Mouse (Mus musculus) hindbrain, embryonic 13.5 days (tissue): Measurements from ENCODE around the gene Olfr573-ps1. TPM values are rescaled to one million over a fixed set of nuclear protein-coding genes. Genes with fewer than 3 reads are reported as not detected.

ENCODE experiments used
- ATAC-seq: fragments of 200-750 bp; cut with Nextera tagmentation; 2 replicates; pipeline ENCODE4 v1.8.0; 2017; ENCODE audit warnings: moderate TSS enrichment; ENCODE audit not compliant: low FRiP score
- H3K27ac ChIP-seq: fragments of 300-500 bp; sonication (generic); 2 replicates; pipeline ENCODE4 v1.5.1; 2015; ENCODE audit warnings: inconsistent platforms, mild to moderate bottlenecking, moderate library complexity
- H3K27me3 ChIP-seq: fragments of 300-500 bp; sonication (generic); 2 replicates; pipeline ENCODE4 v1.6.1; 2015; ENCODE audit warnings: mild to moderate bottlenecking, inconsistent platforms
- H3K36me3 ChIP-seq: fragments of 300-500 bp; sonication (generic); 2 replicates; pipeline ENCODE4 v1.6.1; 2015; ENCODE audit warnings: mild to moderate bottlenecking, inconsistent platforms
- H3K4me1 ChIP-seq: fragments of 300-500 bp; sonication (generic); replicated peaks from 2 replicates; pipeline ENCODE4 v1.6.1; 2015; ENCODE audit warnings: inconsistent platforms
- H3K4me2 ChIP-seq: fragments of 300-500 bp; sonication (generic); 2 replicates; pipeline ENCODE4 v1.6.1; 2015; ENCODE audit warnings: inconsistent platforms, mild to moderate bottlenecking, moderate library complexity
- H3K4me3 ChIP-seq: fragments of 300-500 bp; sonication (generic); 2 replicates; pipeline ENCODE4 v1.5.1; 2015; ENCODE audit warnings: mild to moderate bottlenecking, inconsistent platforms
- H3K9ac ChIP-seq: fragments of 300-500 bp; sonication (generic); 2 replicates; pipeline ENCODE4 v1.6.1; 2015; ENCODE audit warnings: mild to moderate bottlenecking, inconsistent platforms
- H3K9me3 ChIP-seq: fragments of 300-500 bp; sonication (generic); 2 replicates; pipeline ENCODE4 v1.6.1; 2016; ENCODE audit warnings: inconsistent platforms
- WGBS: fragments of 180-500 bp; shearing (Covaris S2); methylation state at CpG from one replicate; pipeline ENCODE4 v1.1.7; 2015; 5-methylcytosine and 5-hydroxymethylcytosine counted together
- polyA plus RNA-seq: library from polyadenylated mRNA; unstranded; fragments of >200 nt; fragmentation: Nextera tagmentation; extraction: Ambion mirVana; gene quantifications from 2 replicates; pipeline ENCODE4 v1.2.1, GENCODE M21; 2015

The Olfr573-ps1 gene
- not detected in 2 replicates for polyA plus RNA-seq

DNA sequence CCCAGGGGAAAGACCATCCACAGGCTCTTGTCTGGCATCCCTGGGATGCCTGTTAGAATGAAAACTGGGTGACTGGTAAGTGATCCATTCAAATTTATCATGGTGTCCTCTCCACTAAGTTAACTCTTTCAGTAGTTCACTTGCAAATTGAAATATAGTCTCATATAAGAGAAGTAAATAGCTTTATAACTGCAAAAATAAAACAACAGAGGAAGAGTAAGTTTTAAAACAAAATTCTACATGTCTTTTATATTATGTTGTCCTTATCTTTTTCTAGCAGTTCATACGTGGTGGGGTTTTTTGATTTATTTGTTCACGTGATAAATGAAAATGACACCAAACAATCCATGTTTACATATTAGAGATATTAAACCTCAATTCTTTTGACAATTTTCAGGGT lies at the start of gene Olfr573-ps1:
Gene Olfr573-ps1 (minus strand): TSS at position 101 of the 400 bp plus-strand sequence.
- H3K4me1 ChIP-seq: no peaks in the 10 kb centered on the region
- H3K27ac ChIP-seq: no peak within 1 kb of the TSS
- H3K9ac ChIP-seq: no peak within 1 kb of the TSS
- no peaks in the 10 kb centered on the region for H3K36me3 ChIP-seq
- no peak within 1 kb of the TSS for H3K4me2 ChIP-seq
- H3K27me3 ChIP-seq: no peaks in the 10 kb centered on the region
- ATAC-seq: no peak
- H3K4me3 ChIP-seq: no peak within 1 kb of the TSS
- 94% methylated on average over 2 of the region's 2 CpGs for WGBS
- H3K9me3 ChIP-seq: no peaks in the 10 kb centered on the region

DNA sequence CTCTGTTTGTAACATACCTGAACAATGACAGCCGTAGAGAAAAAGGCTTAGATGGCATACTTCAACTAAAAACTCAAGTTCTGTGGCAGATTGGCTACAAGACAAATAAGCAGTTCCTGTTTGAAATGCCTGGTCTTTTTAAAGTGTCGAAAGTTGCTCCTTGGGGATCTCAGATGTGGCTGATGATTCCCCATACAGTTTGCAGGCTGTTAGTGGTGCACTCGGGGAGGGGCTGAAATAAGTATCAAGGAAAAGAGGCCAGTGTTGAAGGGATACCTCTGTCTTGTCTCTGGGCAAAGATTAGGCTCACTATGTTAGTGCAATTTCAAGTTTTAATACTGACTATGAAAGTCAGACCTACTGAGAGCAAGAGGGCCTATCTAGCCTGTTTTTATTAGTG lies 46.8 kb upstream of the Olfr573-ps1 start, which contains the start of gene Olfr578:
Gene Olfr578 (minus strand): TSS at position 101 of the 400 bp plus-strand sequence.
- no peak for ATAC-seq
- Histone ChIP-seq H3K36me3 (no peaks in the 10 kb centered on the region), H3K4me3 (no peak within 1 kb of the TSS), H3K4me2 (no peak within 1 kb of the TSS), H3K9ac (no peak within 1 kb of the TSS), H3K9me3 (no peaks in the 10 kb centered on the region), H3K27ac (no peak within 1 kb of the TSS), H3K27me3 (no peaks in the 10 kb centered on the region), H3K4me1 (no peaks in the 10 kb centered on the region)
- WGBS: 80% methylated on average over 3 of the region's 3 CpGs

DNA sequence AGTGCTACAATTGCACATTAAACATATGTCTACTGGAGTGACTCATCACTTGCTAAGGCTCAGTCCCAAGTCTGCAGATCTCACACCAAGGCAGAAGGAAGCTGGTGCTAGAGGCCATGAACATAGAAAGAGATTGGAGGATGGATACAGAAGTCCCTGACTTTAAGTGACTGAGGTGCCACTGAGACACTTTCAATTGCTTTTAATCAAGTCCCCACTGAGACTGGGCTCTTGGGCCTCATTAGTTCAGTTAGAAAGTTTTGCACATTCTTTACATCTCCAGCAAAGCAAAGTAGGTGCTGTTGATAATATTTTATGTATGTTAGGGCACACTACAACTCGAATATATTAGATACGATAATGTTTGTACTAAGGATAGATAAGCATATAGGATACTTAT lies 33.5 kb upstream of the Olfr573-ps1 start, which contains the start of gene Olfr577:
Gene Olfr577 (minus strand): TSS at position 101 of the 400 bp plus-strand sequence.
- Histone ChIP-seq H3K9me3 (no peaks in the 10 kb centered on the region), H3K27me3 (no peaks in the 10 kb centered on the region), H3K4me2 (no peak within 1 kb of the TSS), H3K36me3 (no peaks in the 10 kb centered on the region), H3K4me3 (no peak within 1 kb of the TSS), H3K9ac (no peak within 1 kb of the TSS), H3K4me1 (no peaks in the 10 kb centered on the region), H3K27ac (no peak within 1 kb of the TSS)
- WGBS: 85% methylated on average over 2 of the region's 2 CpGs
- ATAC-seq: no peak

DNA sequence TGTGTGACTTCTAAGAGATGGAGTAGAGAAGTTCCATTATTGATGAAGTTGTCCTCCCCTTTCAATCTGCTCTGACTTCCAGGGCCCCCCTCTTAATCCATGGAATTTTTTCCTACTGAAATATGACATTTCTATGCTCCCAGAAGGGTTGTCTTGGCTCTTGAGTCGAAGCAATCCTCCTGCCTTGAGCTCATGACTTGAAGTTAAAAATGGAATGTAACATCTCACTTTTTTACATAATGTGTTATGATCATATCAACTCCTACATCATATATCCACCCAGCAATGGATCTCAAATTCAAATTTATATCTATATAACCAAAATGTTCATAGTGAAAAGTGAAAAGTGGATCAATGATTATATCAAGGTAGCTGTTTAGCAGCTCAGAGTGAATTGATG lies 32.0 kb upstream of the Olfr573-ps1 start:
- H3K36me3 ChIP-seq: no peaks in the 10 kb centered on the region

DNA sequence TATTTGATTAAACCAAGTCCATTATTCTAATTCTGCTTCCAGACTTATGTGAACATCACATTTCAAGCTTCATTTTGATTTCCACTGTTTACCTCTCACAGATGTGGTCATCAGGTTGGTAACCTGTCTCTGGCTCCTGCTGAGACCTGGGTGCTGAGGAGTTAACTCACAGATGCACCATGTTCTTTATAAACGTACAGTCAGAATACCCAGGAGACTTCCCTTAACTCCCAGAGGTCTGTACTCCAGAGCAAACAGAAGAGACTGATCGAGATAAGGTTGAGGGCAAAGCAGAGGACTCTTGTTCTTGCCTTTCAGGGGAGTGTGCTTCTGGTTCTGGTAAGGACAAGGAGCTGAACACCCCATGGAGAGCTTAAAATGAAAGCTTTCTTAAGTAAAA lies 20.0 kb upstream of the Olfr573-ps1 start, which contains the start of gene Olfr576:
Gene Olfr576 (plus strand): TSS at position 301 of the 400 bp plus-strand sequence.
- no peak within 1 kb of the TSS for H3K4me3 ChIP-seq
- no peaks in the 10 kb centered on the region for H3K36me3 ChIP-seq
- no peak within 1 kb of the TSS for H3K9ac ChIP-seq
- no peaks in the 10 kb centered on the region for H3K27me3 ChIP-seq
- ATAC-seq: no peak
- no peak within 1 kb of the TSS for H3K27ac ChIP-seq
- H3K4me2 ChIP-seq: no peak within 1 kb of the TSS
- WGBS: 65% methylated on average over 2 of the region's 2 CpGs
- no peaks in the 10 kb centered on the region for H3K9me3 ChIP-seq
- H3K4me1 ChIP-seq: no peaks in the 10 kb centered on the region

More for the DNA sequence above, 32.0 kb upstream of the Olfr573-ps1 start:
- H3K27me3 ChIP-seq: no peaks in the 10 kb centered on the region
- no peaks in the 10 kb centered on the region for H3K4me1 ChIP-seq
- 46% methylated on average over 1 of the region's 1 CpGs for WGBS
- H3K9ac ChIP-seq: no peak overlapping the region
- ATAC-seq: no peak
- no peak overlapping the region for H3K27ac ChIP-seq
- no peak overlapping the region for H3K4me2 ChIP-seq
- H3K4me3 ChIP-seq: no peak overlapping the region
- H3K9me3 ChIP-seq: no peaks in the 10 kb centered on the region

DNA sequence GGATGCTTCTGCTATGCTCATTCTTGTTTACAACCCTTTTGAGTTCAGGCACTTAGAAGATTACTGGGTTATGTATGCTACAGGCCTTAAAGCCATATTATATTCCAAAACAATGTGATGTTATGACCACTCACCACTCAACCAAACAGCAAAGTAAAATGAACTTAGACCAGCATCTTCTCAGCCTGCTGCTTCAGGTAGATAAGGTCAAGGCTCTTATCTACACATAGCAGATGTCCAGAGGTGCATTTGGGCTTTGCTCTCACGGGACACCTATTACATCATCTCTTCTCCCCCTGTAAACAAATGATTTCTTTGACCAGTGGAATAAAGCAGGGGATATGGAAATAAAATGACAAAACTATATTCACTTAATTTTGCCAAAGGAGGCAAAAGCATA lies 16.2 kb upstream of the Olfr573-ps1 start, which contains the start of gene Olfr575:
Gene Olfr575 (minus strand): TSS at position 183 of the 400 bp plus-strand sequence.
- Histone ChIP-seq H3K36me3 (no peaks in the 10 kb centered on the region), H3K9me3 (no peaks in the 10 kb centered on the region), H3K4me3 (no peak within 1 kb of the TSS), H3K4me2 (no peak within 1 kb of the TSS), H3K27ac (no peak within 1 kb of the TSS), H3K27me3 (no peaks in the 10 kb centered on the region), H3K4me1 (no peaks in the 10 kb centered on the region), H3K9ac (no peak within 1 kb of the TSS)
- ATAC-seq: no peak
- WGBS: 78% methylated on average over 1 of the region's 1 CpGs

DNA sequence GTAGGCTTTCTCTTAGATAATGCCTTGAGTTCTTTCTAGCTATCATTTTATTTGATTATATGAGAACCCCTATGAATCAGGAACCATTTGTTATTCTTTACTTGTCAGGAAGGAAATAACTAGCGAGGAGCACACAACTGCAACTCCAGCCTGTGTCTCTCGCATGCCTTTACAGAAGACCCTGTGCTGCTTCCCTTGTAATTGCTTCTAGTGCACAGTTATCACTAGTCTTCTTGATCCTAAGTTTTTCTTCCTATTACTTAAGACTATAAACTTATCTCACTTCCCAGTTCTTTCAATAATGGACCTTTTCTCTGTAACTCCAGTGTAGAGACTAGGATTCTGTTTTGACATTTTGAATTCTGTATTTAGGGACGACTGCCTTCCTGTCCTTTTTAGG lies 15.8 kb upstream of the Olfr573-ps1 start:
- Histone ChIP-seq H3K9ac (no peak overlapping the region), H3K27me3 (no peaks in the 10 kb centered on the region), H3K4me3 (no peak overlapping the region), H3K4me2 (no peak overlapping the region), H3K9me3 (no peaks in the 10 kb centered on the region), H3K27ac (no peak overlapping the region), H3K4me1 (no peaks in the 10 kb centered on the region), H3K36me3 (no peaks in the 10 kb centered on the region)
- WGBS: 85% methylated on average over 3 of the region's 3 CpGs
- no peak for ATAC-seq

DNA sequence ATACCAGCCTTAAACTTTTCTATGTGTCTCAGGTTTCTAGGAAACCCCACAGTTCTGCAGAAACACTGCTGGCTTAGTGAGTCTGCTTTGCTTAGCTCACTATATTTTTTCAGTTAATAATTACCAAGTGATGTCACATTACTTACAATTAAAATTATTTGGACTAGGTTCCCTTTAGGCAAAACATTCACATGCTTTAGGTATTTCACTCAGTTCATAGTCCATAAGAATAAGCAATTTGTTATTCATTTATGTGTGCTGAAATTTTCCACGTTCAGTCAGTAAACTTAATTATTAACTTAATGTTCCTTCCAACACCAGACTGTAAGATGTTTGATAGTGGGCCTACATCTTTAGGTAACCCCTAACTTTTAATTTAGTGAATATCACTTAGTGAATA lies 8.4 kb upstream of the Olfr573-ps1 start:
- H3K9me3 ChIP-seq: no peaks in the 10 kb centered on the region
- H3K4me3 ChIP-seq: no peak overlapping the region
- no peak overlapping the region for H3K4me2 ChIP-seq
- H3K36me3 ChIP-seq: no peaks in the 10 kb centered on the region
- H3K4me1 ChIP-seq: no peaks in the 10 kb centered on the region
- no peak overlapping the region for H3K9ac ChIP-seq
- 76% methylated on average over 1 of the region's 1 CpGs for WGBS
- H3K27ac ChIP-seq: no peak overlapping the region
- H3K27me3 ChIP-seq: no peaks in the 10 kb centered on the region
- ATAC-seq: no peak

DNA sequence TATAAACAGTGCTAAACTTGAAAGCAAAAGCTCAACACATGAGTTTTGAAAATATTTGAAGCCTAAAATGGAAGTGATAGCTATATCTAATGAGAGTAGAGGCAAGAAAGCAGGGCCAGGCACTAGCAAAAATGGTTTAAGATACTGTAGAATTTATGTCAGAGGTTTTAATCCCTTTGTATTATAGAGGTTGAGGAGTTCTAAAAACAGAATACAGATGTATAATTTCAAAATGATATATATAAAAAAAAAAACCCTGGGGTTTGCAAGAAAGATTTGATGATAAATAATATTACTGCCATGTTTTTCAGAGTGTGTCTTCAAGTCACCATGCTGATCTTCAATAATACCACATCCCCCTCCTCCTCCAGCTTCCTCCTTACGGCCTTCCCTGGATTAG lies 5.8 kb upstream of the Olfr573-ps1 start, which contains the start of gene Olfr574:
Gene Olfr574 (plus strand): TSS at position 301 of the 400 bp plus-strand sequence.
- 86% methylated on average over 1 of the region's 1 CpGs for WGBS
- H3K36me3 ChIP-seq: no peaks in the 10 kb centered on the region
- no peaks in the 10 kb centered on the region for H3K27me3 ChIP-seq
- H3K4me2 ChIP-seq: no peak within 1 kb of the TSS
- no peak within 1 kb of the TSS for H3K9ac ChIP-seq
- H3K9me3 ChIP-seq: no peaks in the 10 kb centered on the region
- no peak within 1 kb of the TSS for H3K4me3 ChIP-seq
- H3K27ac ChIP-seq: no peak within 1 kb of the TSS
- no peaks in the 10 kb centered on the region for H3K4me1 ChIP-seq
- ATAC-seq: no peak

DNA sequence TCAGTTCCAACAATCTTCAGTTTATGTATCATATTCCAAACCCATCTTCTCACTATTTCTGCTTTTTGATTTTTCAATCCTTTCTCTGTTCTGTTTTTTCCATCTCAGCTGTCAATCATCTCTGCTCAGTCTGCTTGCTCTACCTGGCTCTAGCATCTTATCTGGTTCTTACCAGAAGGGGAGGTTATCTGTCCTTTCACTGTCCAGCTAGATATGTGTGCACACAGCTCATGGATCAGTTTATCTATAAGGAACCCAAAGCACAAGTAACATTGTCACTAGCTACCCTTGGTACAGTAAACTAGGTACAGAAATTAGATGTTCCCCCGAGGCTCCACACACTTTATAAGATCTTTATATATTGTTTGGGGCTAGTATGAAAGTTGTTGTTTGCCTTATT lies 1.0 kb upstream of the Olfr573-ps1 start:
- 91% methylated on average over 1 of the region's 1 CpGs for WGBS
- ATAC-seq: no peak

DNA sequence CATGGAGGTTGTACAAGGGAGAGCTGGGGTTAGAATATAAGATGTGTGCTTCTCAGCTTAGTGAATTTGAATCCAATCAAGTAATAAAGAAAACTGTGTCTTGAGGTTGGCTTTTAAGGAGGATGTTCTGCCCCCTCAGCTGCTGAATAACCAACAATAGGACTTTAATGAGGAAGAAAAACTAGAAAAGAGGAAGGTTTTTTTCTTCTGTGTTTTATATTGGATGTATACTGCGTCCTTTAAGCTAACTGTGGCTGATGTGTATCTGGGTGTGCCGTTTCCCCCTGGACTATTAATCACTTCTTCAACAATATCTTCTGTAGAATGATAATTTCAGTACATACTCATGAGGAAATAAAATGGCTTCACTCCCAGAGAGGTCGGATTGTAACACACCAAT lies 15.3 kb downstream of the Olfr573-ps1 start:
- WGBS: 82% methylated on average over 3 of the region's 3 CpGs
- ATAC-seq: no peak
- H3K9ac ChIP-seq: no peak overlapping the region
- no peak overlapping the region for H3K4me3 ChIP-seq
- no peak overlapping the region for H3K4me2 ChIP-seq
- no peaks in the 10 kb centered on the region for H3K36me3 ChIP-seq
- H3K27me3 ChIP-seq: no peaks in the 10 kb centered on the region
- no peak overlapping the region for H3K27ac ChIP-seq
- H3K9me3 ChIP-seq: no peaks in the 10 kb centered on the region
- no peaks in the 10 kb centered on the region for H3K4me1 ChIP-seq

More for the DNA sequence above, 1.0 kb upstream of the Olfr573-ps1 start:
- no peak overlapping the region for H3K4me3 ChIP-seq
- no peaks in the 10 kb centered on the region for H3K36me3 ChIP-seq
- H3K27me3 ChIP-seq: no peaks in the 10 kb centered on the region
- no peak overlapping the region for H3K27ac ChIP-seq
- no peak overlapping the region for H3K9ac ChIP-seq
- H3K9me3 ChIP-seq: no peaks in the 10 kb centered on the region
- no peaks in the 10 kb centered on the region for H3K4me1 ChIP-seq
- H3K4me2 ChIP-seq: no peak overlapping the region

DNA sequence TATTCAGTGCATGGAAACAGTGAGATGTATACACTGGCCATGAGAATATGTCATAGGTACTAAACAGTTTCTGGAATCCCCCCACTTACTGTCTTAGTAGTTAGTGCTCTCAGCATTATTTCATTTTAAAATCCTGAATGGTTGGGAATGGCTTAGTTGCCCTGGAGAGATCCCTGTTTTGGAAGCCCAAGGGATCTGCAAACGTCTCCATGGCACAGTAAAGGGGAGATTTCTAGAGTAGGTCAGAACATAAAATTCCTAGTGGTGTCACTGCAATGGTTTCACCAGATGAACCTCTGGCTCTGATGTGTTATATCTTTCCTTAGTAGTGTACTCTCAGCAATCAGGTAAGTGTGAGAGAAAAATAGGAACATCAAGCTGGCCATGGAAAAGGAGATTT lies 18.3 kb downstream of the Olfr573-ps1 start, which contains the start of gene Olfr572:
Gene Olfr572 (plus strand): TSS at position 301 of the 400 bp plus-strand sequence.
- H3K4me2 ChIP-seq: no peak within 1 kb of the TSS
- no peak for ATAC-seq
- H3K36me3 ChIP-seq: no peaks in the 10 kb centered on the region
- H3K4me1 ChIP-seq: no peaks in the 10 kb centered on the region
- H3K27ac ChIP-seq: no peak within 1 kb of the TSS
- H3K9ac ChIP-seq: no peak within 1 kb of the TSS
- H3K4me3 ChIP-seq: no peak within 1 kb of the TSS
- no peaks in the 10 kb centered on the region for H3K9me3 ChIP-seq
- 75% methylated on average over 1 of the region's 1 CpGs for WGBS
- H3K27me3 ChIP-seq: no peaks in the 10 kb centered on the region

DNA sequence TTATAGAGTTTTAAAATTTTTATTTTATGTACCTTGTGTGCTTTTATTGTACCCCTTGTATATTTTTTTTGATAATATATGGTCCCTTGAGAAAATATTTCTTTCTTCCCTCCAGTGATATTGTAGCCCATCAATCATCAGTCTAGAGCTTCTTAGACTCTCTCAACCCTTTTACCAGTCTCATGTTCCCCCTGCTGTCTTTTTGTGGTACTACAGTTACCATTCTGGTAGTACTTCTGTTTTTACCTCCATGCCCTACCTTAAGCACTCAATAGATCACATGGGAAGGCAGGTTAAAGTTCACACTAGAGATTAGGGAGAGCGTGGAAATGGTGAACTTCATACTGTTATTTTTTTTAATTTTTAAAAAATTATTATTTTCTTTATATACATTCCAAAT lies 22.7 kb downstream of the Olfr573-ps1 start:
- Histone ChIP-seq H3K4me3 (no peak overlapping the region), H3K4me1 (no peaks in the 10 kb centered on the region), H3K9me3 (no peaks in the 10 kb centered on the region), H3K4me2 (no peak overlapping the region), H3K9ac (no peak overlapping the region), H3K27me3 (no peaks in the 10 kb centered on the region), H3K36me3 (no peaks in the 10 kb centered on the region), H3K27ac (no peak overlapping the region)
- ATAC-seq: peak; percentile 76
- WGBS: 17% methylated on average over 1 of the region's 1 CpGs
